Mouse (Mus musculus) retina, postnatal 7 days (tissue): Measurements from ENCODE around the gene 6330403K07Rik.

ENCODE experiments used
- DNase-seq: peaks from one replicate; pipeline ENCODE4 v3.0.0-alpha.2; 2012; ENCODE audit warnings: low read depth, low spot score

The 6330403K07Rik gene

DNA sequence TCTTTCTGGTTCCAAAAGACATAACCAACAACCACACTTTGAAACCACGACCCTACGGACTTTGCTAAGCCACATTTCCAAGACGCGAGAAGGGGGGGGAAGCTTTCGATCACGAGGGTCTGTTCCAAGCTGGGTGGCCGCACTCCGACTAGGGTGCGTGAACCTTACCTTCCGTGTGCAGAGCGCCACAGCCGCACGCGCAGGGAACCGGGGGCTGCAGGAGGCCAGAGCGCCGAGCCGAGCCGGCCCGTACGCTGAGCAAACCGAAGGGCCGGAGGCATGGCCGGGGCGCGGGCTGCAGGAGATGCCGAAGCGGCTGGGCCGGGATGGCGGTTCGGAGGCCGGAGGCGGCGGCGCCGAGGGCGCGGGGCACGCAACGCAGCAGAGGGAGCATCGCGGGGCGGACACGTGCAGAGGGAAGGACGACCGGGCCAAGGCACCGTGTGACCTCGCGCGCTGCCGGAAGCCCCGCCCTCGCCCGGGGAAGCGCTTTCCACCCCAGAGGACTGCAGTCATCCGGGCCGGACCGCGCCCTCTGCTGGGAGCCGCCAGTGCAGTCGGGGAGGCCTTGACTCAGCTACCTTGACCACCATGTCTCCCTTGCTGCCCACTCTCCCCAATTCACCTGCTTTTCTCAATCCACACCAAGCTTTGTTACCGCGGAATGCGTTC is 50.6 kb downstream of the 6330403K07Rik start, which contains the start of gene C1qbp:
TSS of gene C1qbp (minus strand) at position 470 of the 672 bp plus-strand sequence.
- DNase-seq, result peak; percentile 85

DNA sequence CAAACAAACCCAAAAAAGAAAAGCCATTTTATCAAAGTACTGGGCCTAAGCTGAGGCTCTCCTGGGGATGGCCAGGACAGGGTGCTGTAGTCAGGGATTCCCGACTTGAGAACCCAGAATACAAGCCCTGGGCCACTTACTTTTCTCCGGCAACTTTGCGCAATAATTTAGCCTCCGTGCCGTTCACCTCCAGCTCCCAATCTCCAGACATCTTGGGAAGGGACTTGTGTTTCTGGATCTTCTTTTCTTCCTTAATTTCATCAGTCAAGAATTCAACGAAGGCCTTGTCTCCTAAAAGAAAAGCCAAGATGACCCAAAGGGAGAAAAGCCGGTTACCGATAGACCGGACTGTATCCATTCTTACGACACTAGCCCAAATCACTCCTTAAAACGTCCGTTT is 51.3 kb downstream of the 6330403K07Rik start:
- DNase-seq, result no peak
